Mouse (Mus musculus): Measurements from ENCODE around the gene Spata2.

DNA sequence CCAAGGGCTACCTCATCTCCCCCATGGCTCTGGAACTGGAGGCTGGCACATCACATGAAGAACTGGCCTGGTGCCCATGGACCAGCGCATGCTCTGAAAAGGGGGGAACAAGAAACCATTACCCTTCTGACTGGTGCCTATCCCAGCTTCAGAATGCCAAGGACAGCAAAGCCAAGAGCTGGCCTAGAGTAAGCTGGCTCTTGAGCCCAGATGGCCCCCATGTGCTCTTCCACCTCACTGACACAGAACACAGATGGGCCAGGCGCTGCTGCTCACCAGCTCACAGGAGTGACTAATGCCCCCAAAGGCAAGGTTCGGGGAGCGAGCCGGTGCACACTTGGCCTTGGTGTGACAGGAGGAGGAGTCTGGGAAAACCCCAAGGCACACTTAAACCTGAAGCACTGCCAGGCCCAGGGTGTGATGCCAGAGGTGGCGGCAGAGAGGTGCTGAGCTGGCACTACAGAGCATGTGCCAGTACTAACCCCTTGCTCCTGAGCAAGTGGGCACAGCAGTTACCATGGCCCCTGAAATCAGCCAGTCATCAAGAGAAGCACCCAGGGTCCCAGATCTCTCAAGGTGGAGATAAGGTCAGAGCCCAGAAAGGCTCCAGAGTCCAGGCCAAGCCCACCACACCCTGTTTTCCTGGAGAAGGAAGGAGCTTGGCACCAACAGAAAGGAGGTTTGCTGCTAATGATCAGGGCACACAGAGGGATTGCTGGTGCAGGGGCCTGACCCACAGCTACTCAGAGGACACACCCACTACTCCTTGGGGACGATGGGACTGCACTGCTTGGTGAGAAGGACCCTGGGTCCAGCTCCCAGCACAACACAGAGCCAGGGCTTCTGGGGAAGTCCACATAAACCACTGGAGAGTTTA is 6.9 kb downstream of the Spata2 start:
- TF ChIP-seq POLR2A (IDR thresholded peaks at IDR 0.05; ENCODE audit: insufficient read length, low read depth) (no peak), MAX (IDR thresholded peaks at IDR 0.05; ENCODE audit: low read depth) (no peak), USF1 (IDR thresholded peaks at IDR 0.05; ENCODE audit: low read depth) (no peak), E2F4 (IDR thresholded peaks at IDR 0.05; ENCODE audit: insufficient read depth) (no peak), TCF12 (IDR thresholded peaks at IDR 0.05; ENCODE audit: insufficient read depth, poor library complexity, severe bottlenecking) (no peak), CEBPB (IDR thresholded peaks at IDR 0.05; ENCODE audit: insufficient read depth, poor library complexity, severe bottlenecking) (no peak), MYOG (IDR thresholded peaks at IDR 0.05; ENCODE audit: control insufficient read depth in 1 of 3, insufficient read depth in 1 of 3, insufficient read length in 2 of 3, low read depth in 2 of 3) (no peak)
